Mouse (Mus musculus): ENCODE measurements around the gene Snx25. TPM values are rescaled to one million over a fixed set of nuclear protein-coding genes. Genes with fewer than 3 reads are reported as not detected.
A peak's percentile ranks its signal among the peaks of the same experiment; 100 is the strongest.

Gene Snx25
- total and polyA plus RNA-seq, 2 experiments from 2014 or later, result 10.5 to 50.3 TPM

- Histone ChIP-seq H3K27ac (ENCODE audit: low read depth, low read length) (no peak overlapping the region), H3K4me3 (ENCODE audit: low read depth, low read length) (no peak overlapping the region), H3K27me3 (ENCODE audit: insufficient read depth, low read length) (no peaks in the 10 kb centered on the region), H3K4me1 (ENCODE audit: insufficient read depth, low read length) (no peaks in the 10 kb centered on the region), H3K4me2 (ENCODE audit: low read depth, low read length, poor library complexity, severe bottlenecking) (no peak overlapping the region), H3K9me3 (ENCODE audit: low read length) (no peaks in the 10 kb centered on the region), H3K9ac (replicated peaks; ENCODE audit: low read length, poor library complexity, severe bottlenecking) (no peak overlapping the region), H3K36me3 (ENCODE audit: insufficient read depth, low read length) (peaks cover 3% of the 10 kb centered on the region; the same call in 1 of the 2 replicates)
- no peak for DNase-seq (ENCODE audit: low spot score)
- TF ChIP-seq CTCF (IDR thresholded peaks at IDR 0.05), result peak; percentile 29; the same call in 1 of the 2 replicates
- no peak for ATAC-seq (ENCODE audit: low FRiP score)
- WGBS, result 83% methylated on average over 6 of the region's 6 CpGs
These were observed 59.1 kb downstream of the Snx25 start for GRCm38 (mm10) chr8:46092667-46093360.

- H3K4me3 ChIP-seq (ENCODE audit: low read depth, low read length), result no peak overlapping the region
- peaks cover 9% of the 10 kb centered on the region for H3K36me3 ChIP-seq (ENCODE audit: insufficient read depth, low read length)
- no peaks in the 10 kb centered on the region for H3K9me3 ChIP-seq (ENCODE audit: low read length)
- DNase-seq (ENCODE audit: low spot score), result no peak
- no peaks in the 10 kb centered on the region for H3K4me1 ChIP-seq (ENCODE audit: insufficient read depth, low read length)
- no peaks in the 10 kb centered on the region for H3K27me3 ChIP-seq (ENCODE audit: insufficient read depth, low read length)
- 94% methylated on average over 5 of the region's 5 CpGs for WGBS
- H3K9ac ChIP-seq (replicated peaks; ENCODE audit: low read length, poor library complexity, severe bottlenecking), result no peak overlapping the region
- H3K4me2 ChIP-seq (ENCODE audit: low read depth, low read length, poor library complexity, severe bottlenecking), result no peak overlapping the region
- no peak overlapping the region for H3K27ac ChIP-seq (ENCODE audit: low read depth, low read length)
- TF ChIP-seq CTCF (IDR thresholded peaks at IDR 0.05), result no peak
- no peak for ATAC-seq (ENCODE audit: low FRiP score)
These were observed 68.8 kb downstream of the Snx25 start for GRCm38 (mm10) chr8:46083141-46083540.

GRCm38 (mm10) chr8:46081030-46081429 is 70.9 kb downstream of the Snx25 start:
- ATAC-seq (ENCODE audit: low FRiP score), result no peak
- Histone ChIP-seq H3K9ac (replicated peaks; ENCODE audit: low read length, poor library complexity, severe bottlenecking) (no peak overlapping the region), H3K27ac (ENCODE audit: low read depth, low read length) (no peak overlapping the region), H3K4me2 (ENCODE audit: low read depth, low read length, poor library complexity, severe bottlenecking) (no peak overlapping the region), H3K36me3 (ENCODE audit: insufficient read depth, low read length) (peaks cover 9% of the 10 kb centered on the region), H3K4me3 (ENCODE audit: low read depth, low read length) (no peak overlapping the region), H3K9me3 (ENCODE audit: low read length) (no peaks in the 10 kb centered on the region), H3K4me1 (ENCODE audit: insufficient read depth, low read length) (no peaks in the 10 kb centered on the region), H3K27me3 (ENCODE audit: insufficient read depth, low read length) (no peaks in the 10 kb centered on the region)
- TF ChIP-seq CTCF (IDR thresholded peaks at IDR 0.05), result no peak
- DNase-seq (ENCODE audit: low spot score), result no peak
- 75% methylated on average over 2 of the region's 2 CpGs for WGBS

- no peak for TF ChIP-seq CTCF (IDR thresholded peaks at IDR 0.05)
- Histone ChIP-seq H3K27ac (ENCODE audit: low read depth, low read length) (no peak overlapping the region), H3K9ac (replicated peaks; ENCODE audit: low read length, poor library complexity, severe bottlenecking) (no peak overlapping the region), H3K4me2 (ENCODE audit: low read depth, low read length, poor library complexity, severe bottlenecking) (no peak overlapping the region), H3K9me3 (ENCODE audit: low read length) (no peaks in the 10 kb centered on the region), H3K4me3 (ENCODE audit: low read depth, low read length) (no peak overlapping the region), H3K4me1 (ENCODE audit: insufficient read depth, low read length) (no peaks in the 10 kb centered on the region), H3K36me3 (ENCODE audit: insufficient read depth, low read length) (peaks cover 12% of the 10 kb centered on the region), H3K27me3 (ENCODE audit: insufficient read depth, low read length) (no peaks in the 10 kb centered on the region)
- no peak for DNase-seq (ENCODE audit: low spot score)
- no peak for ATAC-seq (ENCODE audit: low FRiP score)
- WGBS, result 91% methylated on average over 6 of the region's 6 CpGs
These were observed 73.1 kb downstream of the Snx25 start for GRCm38 (mm10) chr8:46078866-46079265.

GRCm38 (mm10) chr8:46075223-46075622 is 76.7 kb downstream of the Snx25 start:
- Histone ChIP-seq H3K4me2 (ENCODE audit: low read depth, low read length, poor library complexity, severe bottlenecking) (no peak overlapping the region), H3K36me3 (ENCODE audit: insufficient read depth, low read length) (peaks cover 12% of the 10 kb centered on the region), H3K27me3 (ENCODE audit: insufficient read depth, low read length) (no peaks in the 10 kb centered on the region), H3K9me3 (ENCODE audit: low read length) (no peaks in the 10 kb centered on the region), H3K27ac (ENCODE audit: low read depth, low read length) (no peak overlapping the region), H3K9ac (replicated peaks; ENCODE audit: low read length, poor library complexity, severe bottlenecking) (no peak overlapping the region), H3K4me3 (ENCODE audit: low read depth, low read length) (no peak overlapping the region), H3K4me1 (ENCODE audit: insufficient read depth, low read length) (no peaks in the 10 kb centered on the region)
- TF ChIP-seq CTCF (IDR thresholded peaks at IDR 0.05), result no peak
- ATAC-seq (ENCODE audit: low FRiP score) (no peak), DNase-seq (ENCODE audit: low spot score) (no peak)
- WGBS, result 98% methylated on average over 5 of the region's 5 CpGs

- WGBS, result 89% methylated on average over 2 of the region's 2 CpGs
- Histone ChIP-seq H3K4me3 (ENCODE audit: low read depth, low read length) (no peak overlapping the region), H3K36me3 (ENCODE audit: insufficient read depth, low read length) (peaks cover 3% of the 10 kb centered on the region; the same call in 1 of the 2 replicates), H3K4me1 (ENCODE audit: insufficient read depth, low read length) (no peaks in the 10 kb centered on the region), H3K9ac (replicated peaks; ENCODE audit: low read length, poor library complexity, severe bottlenecking) (no peak overlapping the region), H3K27ac (ENCODE audit: low read depth, low read length) (no peak overlapping the region), H3K4me2 (ENCODE audit: low read depth, low read length, poor library complexity, severe bottlenecking) (no peak overlapping the region), H3K27me3 (ENCODE audit: insufficient read depth, low read length) (no peaks in the 10 kb centered on the region), H3K9me3 (ENCODE audit: low read length) (no peaks in the 10 kb centered on the region)
- TF ChIP-seq CTCF (IDR thresholded peaks at IDR 0.05), result no peak
- ATAC-seq (ENCODE audit: low FRiP score) (no peak), DNase-seq (ENCODE audit: low spot score) (no peak)
These were observed 78.3 kb downstream of the Snx25 start for GRCm38 (mm10) chr8:46073540-46074140.
